Mouse (Mus musculus): ENCODE measurements at regions not wholly inside any gene's neighbourhood (a gene's known extent, or its start where the extent isn't known, plus 50 kb on each side); places are given as distances from the start of the nearest gene placed in this dataset.

- TF ChIP-seq CTCF (IDR thresholded peaks at IDR 0.05; ENCODE audit: low read depth) (no peak), EP300 (IDR thresholded peaks at IDR 0.05; ENCODE audit: low read depth) (no peak)
Observed at GRCm38 (mm10) chr16:84581166-84581565, 66.2 kb downstream of the A730009L09Rik start.
